Mouse (Mus musculus) brown adipose tissue, adult 24 weeks (tissue): ENCODE results near the gene Lrrc49. TPM values are rescaled to one million over a fixed set of nuclear protein-coding genes. Genes with fewer than 3 reads are reported as not detected.

Source experiments
- H3K27ac ChIP-seq: fragments of 200-500 bp; replicated peaks from 2 replicates; pipeline ENCODE4 v1.5.1; 2012; ENCODE audit warnings: low read depth, mild to moderate bottlenecking, low read length
- H3K4me1 ChIP-seq: fragments of 200-500 bp; 2 replicates; pipeline ENCODE4 v1.6.1; 2012; ENCODE audit warnings: low read length, mixed read lengths; ENCODE audit not compliant: control insufficient read depth, insufficient read depth, insufficient read length
- H3K4me3 ChIP-seq: fragments of 200-500 bp; 2 replicates; pipeline ENCODE4 v1.5.1; 2012; ENCODE audit warnings: low read depth, mild to moderate bottlenecking, low read length, moderate library complexity; ENCODE audit not compliant: insufficient read depth
- polyA plus RNA-seq: library from polyadenylated mRNA; stranded (reverse); fragments of >200 nt; gene quantifications from 2 replicates; pipeline ENCODE4 v1.2.4, GENCODE M21; 2012; ENCODE audit not compliant: missing spikeins, insufficient read depth, insufficient read length

Gene Lrrc49
- polyA plus RNA-seq, 1 experiment = 1.1 TPM

DNA sequence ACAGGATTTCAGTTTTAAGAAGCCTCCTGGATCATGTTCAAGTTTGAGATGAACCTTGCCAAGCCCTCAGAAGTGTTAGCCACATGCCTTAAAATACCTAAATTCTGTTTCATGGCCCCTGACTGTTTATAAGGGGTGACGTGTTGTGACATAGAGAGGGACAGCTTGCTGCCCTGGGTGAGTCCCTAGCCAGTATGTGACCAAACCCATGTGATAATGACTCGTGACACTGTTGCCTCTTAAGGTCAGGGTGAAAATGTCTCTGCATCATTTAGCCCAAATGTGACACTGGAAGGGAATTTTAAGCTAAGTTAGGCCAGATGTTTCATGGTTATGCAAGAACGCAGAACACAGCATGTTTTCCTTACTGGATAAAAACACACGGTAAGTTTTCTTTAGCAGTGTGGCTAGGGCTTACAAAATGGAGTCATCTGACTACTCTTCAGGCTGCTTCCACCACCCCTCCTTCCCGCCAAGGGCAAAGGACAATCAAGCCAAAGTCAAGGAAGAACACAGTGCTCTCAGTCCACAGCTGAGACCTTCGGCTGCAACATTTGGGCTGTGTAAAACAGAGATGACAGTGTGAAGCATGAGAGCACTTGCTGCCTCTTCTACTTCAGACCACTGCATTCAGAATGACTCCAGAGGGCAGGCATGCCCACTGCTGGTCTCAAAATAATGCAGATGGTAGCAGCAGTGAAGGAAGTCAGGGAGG, 8.5 kb upstream of the Lrrc49 start:
- Histone ChIP-seq H3K4me1 (no peaks in the 10 kb centered on the region), H3K27ac (peak overlapping the region; percentile 51; the same call in 1 of the 2 replicates), H3K4me3 (no peak overlapping the region)

DNA sequence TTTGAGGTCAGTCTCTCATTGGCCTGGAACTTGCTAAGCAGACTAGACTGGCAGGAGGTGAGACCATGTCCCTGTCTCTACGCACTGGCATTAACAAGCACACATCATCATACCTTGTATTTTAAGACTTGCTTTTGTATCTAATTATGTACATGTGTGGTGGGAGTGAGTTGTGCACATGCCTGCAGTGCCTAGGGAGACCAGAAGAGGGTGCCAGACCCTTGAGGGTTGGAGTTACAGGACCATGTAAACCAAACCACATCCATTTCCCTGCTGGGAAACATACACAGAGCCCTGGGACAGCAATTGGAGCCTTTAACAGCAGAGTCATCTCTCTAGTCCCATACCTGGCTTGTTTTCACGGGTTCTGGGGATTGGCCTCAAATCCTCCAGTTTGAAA, 6.0 kb upstream of the Lrrc49 start:
- Histone ChIP-seq H3K4me1 (no peaks in the 10 kb centered on the region), H3K4me3 (no peak overlapping the region), H3K27ac (no peak overlapping the region)

- no peak overlapping the region for H3K27ac ChIP-seq
- no peak overlapping the region for H3K4me3 ChIP-seq
- no peaks in the 10 kb centered on the region for H3K4me1 ChIP-seq
These were observed 4.7 kb upstream of the Lrrc49 start for GRCm38 (mm10) chr9:60692624-60693023.

GRCm38 (mm10) chr9:60687415-60687814, 543 bp downstream of the Lrrc49 start:
- Histone ChIP-seq H3K4me3 (peak overlapping the region; percentile 65), H3K27ac (peak overlapping the region; percentile 81), H3K4me1 (no peaks in the 10 kb centered on the region)

DNA sequence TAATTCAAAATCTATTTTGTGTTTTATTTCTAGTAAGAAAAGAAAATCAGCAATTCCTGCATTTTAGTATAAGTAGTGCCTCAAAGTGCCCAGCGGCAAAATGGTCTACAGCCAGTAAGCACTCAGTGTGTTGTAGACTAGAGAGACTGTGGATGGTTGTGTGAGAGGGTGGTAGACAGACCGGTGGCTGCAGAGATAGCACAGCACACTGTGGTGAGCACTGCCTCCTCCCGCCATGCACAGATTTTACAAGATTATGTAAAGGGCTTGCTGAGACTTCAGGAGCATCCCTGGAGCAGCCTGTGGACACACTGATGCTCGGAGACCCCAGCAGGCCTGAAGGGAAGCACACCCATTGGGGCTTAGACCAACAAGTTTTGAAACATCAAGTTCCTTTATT, 5.2 kb downstream of the Lrrc49 start:
- Histone ChIP-seq H3K27ac (no peak overlapping the region), H3K4me1 (no peaks in the 10 kb centered on the region), H3K4me3 (no peak overlapping the region)

GRCm38 (mm10) chr9:60681005-60681404, 7.0 kb downstream of the Lrrc49 start:
- Histone ChIP-seq H3K4me3 (no peak overlapping the region), H3K27ac (no peak overlapping the region), H3K4me1 (no peaks in the 10 kb centered on the region)

DNA sequence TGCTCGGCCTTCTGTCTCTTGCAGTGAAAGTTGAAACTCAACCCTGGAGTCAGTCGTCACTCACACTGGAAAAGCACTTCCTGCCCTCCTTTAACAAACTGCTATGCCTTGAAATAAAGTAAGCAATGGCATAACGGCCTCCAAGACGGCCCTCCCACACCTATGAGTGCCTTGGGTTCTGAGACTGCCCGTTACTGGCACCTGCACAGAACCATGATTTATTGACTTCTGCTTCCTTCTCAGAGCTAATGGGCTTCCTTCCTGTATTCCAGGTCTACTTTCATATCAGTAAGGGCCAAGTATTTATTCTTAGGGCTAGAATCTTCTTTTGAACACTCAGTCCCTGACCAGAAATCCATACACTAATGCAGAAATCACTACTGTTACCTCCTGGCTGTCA, 9.0 kb downstream of the Lrrc49 start:
- Histone ChIP-seq H3K4me3 (no peak overlapping the region), H3K27ac (no peak overlapping the region), H3K4me1 (no peaks in the 10 kb centered on the region)

GRCm38 (mm10) chr9:60676429-60676828, 11.5 kb downstream of the Lrrc49 start:
- no peaks in the 10 kb centered on the region for H3K4me1 ChIP-seq
- H3K4me3 ChIP-seq = no peak overlapping the region
- H3K27ac ChIP-seq = no peak overlapping the region

DNA sequence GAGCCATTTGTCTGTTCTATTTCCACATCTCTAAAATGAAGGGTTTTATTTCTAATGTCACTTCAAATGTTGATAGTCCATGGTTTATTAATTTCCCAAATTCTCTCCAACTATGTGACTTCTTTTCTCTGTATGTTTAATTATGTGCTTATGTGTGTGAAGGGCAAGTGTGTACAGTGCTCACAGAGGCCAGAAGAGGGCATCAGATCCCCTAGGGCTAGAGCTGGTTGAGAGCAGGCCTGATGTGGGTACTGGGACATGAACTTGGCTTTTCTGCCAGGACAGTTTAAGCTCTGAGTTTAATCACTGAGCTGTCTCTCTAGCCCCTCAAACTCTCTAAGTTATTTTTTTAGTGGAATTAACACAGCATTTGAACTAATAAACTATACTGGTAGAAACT, 13.2 kb downstream of the Lrrc49 start:
- H3K4me1 ChIP-seq = no peaks in the 10 kb centered on the region
- no peak overlapping the region for H3K4me3 ChIP-seq
- H3K27ac ChIP-seq = no peak overlapping the region

DNA sequence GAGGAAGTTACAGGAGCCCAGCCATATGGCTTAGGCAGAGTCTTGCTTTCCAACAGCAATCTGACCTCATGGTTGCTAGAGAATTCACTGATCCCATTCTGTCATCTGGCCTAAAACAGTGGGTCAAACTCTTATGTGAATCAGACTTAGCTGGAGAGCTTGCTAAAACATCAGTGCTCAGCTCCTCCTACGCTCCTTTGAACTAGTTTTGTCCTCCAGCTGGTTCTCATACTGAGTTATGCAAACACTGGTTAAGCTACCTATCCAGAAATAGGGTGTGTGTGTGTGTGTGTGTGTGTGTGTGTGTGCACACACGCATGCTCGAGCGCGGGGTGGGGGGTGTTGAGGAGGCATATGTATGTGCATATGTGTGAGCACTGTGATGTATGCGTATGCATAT, 15.4 kb downstream of the Lrrc49 start:
- H3K27ac ChIP-seq = no peak overlapping the region
- H3K4me1 ChIP-seq = no peaks in the 10 kb centered on the region
- H3K4me3 ChIP-seq = no peak overlapping the region

GRCm38 (mm10) chr9:60668886-60669285, 19.1 kb downstream of the Lrrc49 start:
- Histone ChIP-seq H3K4me3 (no peak overlapping the region), H3K4me1 (peaks cover 5% of the 10 kb centered on the region), H3K27ac (no peak overlapping the region)

- Histone ChIP-seq H3K27ac (peak overlapping the region; percentile 48), H3K4me1 (peaks cover 5% of the 10 kb centered on the region), H3K4me3 (no peak overlapping the region)
These were observed 22.4 kb downstream of the Lrrc49 start for GRCm38 (mm10) chr9:60665535-60665934.

GRCm38 (mm10) chr9:60664866-60665265, 23.1 kb downstream of the Lrrc49 start:
- peak overlapping the region; percentile 61 for H3K27ac ChIP-seq
- peaks cover 5% of the 10 kb centered on the region for H3K4me1 ChIP-seq
- H3K4me3 ChIP-seq = no peak overlapping the region

DNA sequence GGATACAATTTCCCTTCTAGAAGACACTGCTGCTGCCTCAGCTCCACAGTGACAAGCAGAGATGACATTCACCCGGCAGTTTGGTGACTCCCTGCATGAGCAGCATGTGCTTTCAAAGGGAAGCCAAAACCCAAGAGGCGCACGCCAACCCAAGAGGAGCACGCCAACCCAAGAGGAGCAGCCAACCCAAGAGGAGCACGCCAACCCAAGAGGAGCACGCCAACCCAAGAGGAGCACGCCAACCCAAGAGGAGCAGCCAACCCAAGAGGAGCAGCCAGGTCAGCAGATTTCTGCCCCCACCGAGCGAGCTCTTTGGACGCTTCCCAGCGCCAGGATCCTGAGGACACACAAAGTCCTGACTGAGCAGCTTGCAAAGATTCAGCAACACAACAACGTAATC, 23.6 kb downstream of the Lrrc49 start:
- Histone ChIP-seq H3K4me1 (peaks cover 5% of the 10 kb centered on the region), H3K4me3 (no peak overlapping the region), H3K27ac (peak overlapping the region; percentile 61)

DNA sequence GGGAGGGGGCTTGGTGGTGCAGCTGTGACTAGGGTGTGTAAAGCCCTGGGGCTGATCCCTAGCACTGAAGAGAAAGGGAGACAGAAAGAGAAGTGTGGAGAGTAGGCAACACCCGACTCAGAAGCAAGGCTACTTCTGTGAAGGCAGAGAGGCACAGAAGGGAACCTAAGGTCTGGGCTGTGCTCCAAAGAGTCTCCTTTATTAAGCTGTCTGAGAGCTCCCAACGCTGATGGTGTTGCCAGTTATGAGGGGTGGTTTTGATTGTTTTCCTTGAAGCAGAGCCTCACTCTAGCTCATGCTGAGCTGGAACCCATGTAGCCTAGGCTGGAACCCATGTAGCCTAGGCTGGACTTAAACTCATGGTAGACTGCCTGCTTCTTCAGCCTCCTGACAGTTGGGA, 25.0 kb downstream of the Lrrc49 start:
- H3K4me1 ChIP-seq = peaks cover 5% of the 10 kb centered on the region
- H3K27ac ChIP-seq = no peak overlapping the region
- H3K4me3 ChIP-seq = no peak overlapping the region

DNA sequence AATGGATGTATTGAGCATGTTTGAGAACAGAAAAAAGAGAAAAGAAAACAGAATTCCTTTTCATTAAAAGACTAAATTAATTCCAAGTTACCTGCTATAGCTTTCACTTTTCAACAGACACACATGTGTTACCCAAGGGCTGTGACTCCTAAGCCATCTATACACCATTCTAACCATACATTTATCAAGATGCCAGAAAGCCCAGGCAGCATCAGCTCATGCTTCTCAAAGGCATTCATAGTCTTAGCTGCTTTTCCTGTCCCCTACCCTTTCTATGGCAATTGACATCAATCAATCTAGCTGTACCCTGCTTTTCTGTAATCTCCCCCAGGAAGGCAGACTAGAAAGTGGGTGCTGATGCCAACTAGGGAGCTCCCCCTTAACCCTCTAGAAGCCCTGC, 34.4 kb downstream of the Lrrc49 start:
- H3K27ac ChIP-seq = no peak overlapping the region
- no peaks in the 10 kb centered on the region for H3K4me1 ChIP-seq
- no peak overlapping the region for H3K4me3 ChIP-seq
